Mouse (Mus musculus): ENCODE results near the gene Gm20806. TPM values are rescaled to one million over a fixed set of nuclear protein-coding genes. Genes with fewer than 3 reads are reported as not detected.

Gene Gm20806
- not detected for polyA plus RNA-seq (2017; shearing (Covaris generic))

DNA sequence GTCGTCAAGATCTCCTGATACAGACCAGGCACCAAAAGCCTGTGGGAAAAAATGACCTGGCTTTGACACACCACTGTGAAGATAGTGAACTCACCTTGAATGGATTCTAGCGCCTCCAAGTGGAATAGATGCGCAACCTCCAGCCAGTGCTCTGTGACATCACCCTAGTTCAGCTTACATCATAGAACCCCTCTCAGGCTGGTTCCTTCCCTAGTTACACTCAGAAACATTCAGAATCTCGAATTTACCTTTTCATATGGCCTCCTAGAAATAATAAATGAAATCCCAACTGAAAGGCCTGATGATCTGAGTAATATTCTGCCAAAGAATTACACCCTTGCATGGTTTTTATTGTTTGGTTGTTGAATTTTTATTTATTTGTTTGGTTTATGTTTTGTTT is at the start of gene Gm20806:
Gm20806 (minus strand) TSS at position 101 of the 400 bp plus-strand sequence.

Measured in activated CD4-positive, CD25-positive, alpha-beta regulatory T cell (primary cell).